Mouse (Mus musculus) stomach, postnatal 0 days (tissue): ENCODE data around the gene Hspb9. TPM values are rescaled to one million over a fixed set of nuclear protein-coding genes. Genes with fewer than 3 reads are reported as not detected.

Source experiments
- ATAC-seq: fragments of 200-750 bp; cut with Nextera tagmentation; 2 replicates; pipeline ENCODE4 v1.8.0; 2017; ENCODE audit not compliant: low FRiP score, low TSS enrichment
- DNase-seq: peaks from one replicate; pipeline ENCODE4 v3.0.0-alpha.2; 2016; ENCODE audit warnings: low spot score
- H3K27ac ChIP-seq: fragments of 300-500 bp; sonication (generic); replicated peaks from 2 replicates; pipeline ENCODE4 v1.5.1; 2014; ENCODE audit warnings: mild to moderate bottlenecking, control low read depth
- H3K27me3 ChIP-seq: fragments of 300-500 bp; sonication (generic); 2 replicates; pipeline ENCODE4 v1.6.1; 2014; ENCODE audit warnings: low read length; ENCODE audit not compliant: control insufficient read depth, insufficient read depth
- H3K36me3 ChIP-seq: fragments of 300-500 bp; sonication (generic); 2 replicates; pipeline ENCODE4 v1.6.1; 2014; ENCODE audit warnings: low read length, mixed read lengths; ENCODE audit not compliant: control insufficient read depth, insufficient read depth
- H3K4me1 ChIP-seq: fragments of 300-500 bp; sonication (generic); replicated peaks from 2 replicates; pipeline ENCODE4 v1.6.1; 2014; ENCODE audit warnings: antibody characterized with exemption; ENCODE audit not compliant: control insufficient read depth, insufficient read depth
- H3K4me2 ChIP-seq: fragments of 300-500 bp; sonication (generic); replicated peaks from 2 replicates; pipeline ENCODE4 v1.6.1; 2014; ENCODE audit warnings: low read depth, mild to moderate bottlenecking, control low read depth, moderate library complexity
- H3K4me3 ChIP-seq: fragments of 300-500 bp; sonication (generic); 2 replicates; pipeline ENCODE4 v1.5.1; 2014; ENCODE audit warnings: low read depth, low read length, control low read depth
- H3K9ac ChIP-seq: fragments of 300-500 bp; sonication (generic); 2 replicates; pipeline ENCODE4 v1.6.1; 2014; ENCODE audit warnings: mild to moderate bottlenecking, low read length, control low read depth, mixed read lengths
- H3K9me3 ChIP-seq: fragments of 300-500 bp; sonication (generic); 2 replicates; pipeline ENCODE4 v1.6.1; 2016; ENCODE audit warnings: low read length; ENCODE audit not compliant: control insufficient read depth
- CTCF ChIP-seq: IDR thresholded peaks from 2 replicates; pipeline ENCODE4 v1.5.1; 2016; ENCODE audit warnings: antibody characterized with exemption, low read depth, mild to moderate bottlenecking, moderate library complexity
- EP300 ChIP-seq: optimal IDR thresholded peaks from 2 replicates; pipeline ENCODE3; 2016; ENCODE audit warnings: antibody characterized with exemption
- WGBS: fragments of 180-500 bp; shearing (Covaris S2); extraction: QIAGEN DNeasy Blood & Tissue Kit; methylation state at CpG from one replicate; pipeline ENCODE4 v1.1.7; 2014; 5-methylcytosine and 5-hydroxymethylcytosine counted together
- polyA plus RNA-seq: library from polyadenylated mRNA; unstranded; fragments of >200 nt; fragmentation: Nextera tagmentation; extraction: Ambion mirVana; gene quantifications from 2 replicates; pipeline ENCODE4 v1.2.1, GENCODE M21; 2015

Hspb9 gene
- polyA plus RNA-seq, 1 experiment from 2014 or later = 0.13 TPM

DNA sequence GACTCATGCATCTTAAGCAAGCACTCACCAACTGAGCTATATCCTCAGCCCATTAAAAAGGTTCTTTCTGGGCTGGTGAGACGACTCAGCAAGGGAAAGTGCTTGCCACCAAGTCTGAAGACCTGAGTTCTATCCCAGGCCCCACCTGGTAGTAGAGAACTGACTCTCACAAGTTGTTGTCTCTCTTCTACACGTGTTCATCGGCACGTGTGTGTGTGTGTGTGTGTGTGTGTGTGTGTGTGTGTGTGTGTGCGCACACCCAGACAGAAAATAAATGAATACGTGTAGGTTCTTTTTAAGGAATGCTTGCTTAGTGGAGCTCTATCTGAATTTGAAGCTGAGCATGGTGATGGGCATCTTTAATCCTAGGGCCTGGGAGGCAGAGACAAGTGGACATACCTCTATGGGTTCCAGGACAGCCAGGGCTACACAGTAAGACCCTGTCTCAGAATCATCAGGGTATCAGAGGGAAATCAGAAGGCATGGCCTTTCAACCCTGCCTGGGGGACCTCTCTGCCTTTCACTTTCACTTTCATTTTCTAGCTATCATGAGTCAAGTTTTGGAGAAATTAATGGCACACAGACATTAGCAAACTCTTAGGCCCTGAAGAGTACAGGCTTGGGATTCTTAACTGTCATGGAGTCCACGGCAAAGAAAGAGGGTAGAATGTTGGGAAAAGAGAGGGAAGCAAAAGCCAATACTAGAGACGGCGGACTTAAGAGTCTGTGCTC lies 21.6 kb downstream of the Hspb9 start:
- H3K36me3 ChIP-seq = no peaks in the 10 kb centered on the region
- WGBS = 82% methylated on average over 9 of the region's 9 CpGs
- ATAC-seq = no peak
- no peak overlapping the region for H3K27ac ChIP-seq
- DNase-seq = no peak
- 0 out of 2 replicates have a peak, but pooled peaks cover 6% of the 10 kb centered on the region for H3K4me1 ChIP-seq
- no peak for TF ChIP-seq CTCF
- TF ChIP-seq EP300 = no peak
- H3K27me3 ChIP-seq = no peaks in the 10 kb centered on the region
- H3K4me3 ChIP-seq = no peak overlapping the region
- 0 out of 2 replicates have a peak overlapping the region, but pooled peaks have one; percentile 27 for H3K9ac ChIP-seq
- H3K9me3 ChIP-seq = no peaks in the 10 kb centered on the region
- H3K4me2 ChIP-seq = peak overlapping the region; percentile 34

DNA sequence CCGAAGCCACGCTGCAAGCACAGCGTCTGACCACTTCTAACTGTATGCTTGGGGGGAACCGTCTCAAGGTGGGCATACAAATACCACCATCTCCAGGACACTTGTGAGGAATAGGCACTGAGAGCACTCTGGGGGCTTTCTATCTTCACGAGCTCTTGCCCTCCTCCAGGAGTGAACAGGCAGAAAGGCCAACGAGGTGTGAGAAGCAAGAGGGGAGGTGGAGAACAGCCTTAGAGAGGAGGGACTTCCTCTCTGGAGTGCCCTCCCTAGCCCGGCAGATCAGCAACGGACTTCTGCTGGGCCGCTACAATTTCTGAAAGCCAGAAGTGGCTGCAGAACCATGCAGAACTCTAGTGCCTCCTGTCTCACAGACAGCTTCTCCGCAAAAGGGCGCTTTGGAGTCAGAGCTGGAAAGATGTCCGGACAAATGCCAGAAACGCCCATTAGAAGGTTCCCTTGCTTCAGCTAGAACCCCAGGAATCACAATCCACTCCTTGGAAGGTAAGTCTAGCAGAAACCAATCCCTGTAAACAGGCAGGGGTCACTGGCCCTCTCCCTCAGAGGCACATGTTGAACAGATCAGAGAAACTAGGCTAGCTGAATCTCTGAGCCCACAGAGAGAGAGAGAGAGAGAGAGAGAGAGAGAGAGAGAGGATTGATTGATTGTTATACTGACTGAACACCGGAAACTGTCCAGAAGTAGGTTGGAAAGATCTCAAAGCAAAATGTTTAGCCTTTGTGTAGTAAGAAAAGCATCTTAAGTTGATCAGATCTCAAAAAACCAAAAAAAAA lies 22.5 kb downstream of the Hspb9 start:
- ATAC-seq = no peak
- Histone ChIP-seq H3K9ac (0 out of 2 replicates have a peak overlapping the region, but pooled peaks have one; percentile 27), H3K9me3 (no peaks in the 10 kb centered on the region), H3K4me3 (peak overlapping the region; percentile 8; the same call in 1 of the 2 replicates), H3K36me3 (no peaks in the 10 kb centered on the region), H3K27ac (0 out of 2 replicates have a peak overlapping the region, but pooled peaks have one; percentile 40), H3K4me2 (peak overlapping the region; percentile 34), H3K4me1 (0 out of 2 replicates have a peak, but pooled peaks cover 6% of the 10 kb centered on the region), H3K27me3 (no peaks in the 10 kb centered on the region)
- no peak for TF ChIP-seq EP300
- no peak for TF ChIP-seq CTCF
- no peak for DNase-seq
- 71% methylated on average over 14 of the region's 14 CpGs for whole genome bisulfite sequencing

DNA sequence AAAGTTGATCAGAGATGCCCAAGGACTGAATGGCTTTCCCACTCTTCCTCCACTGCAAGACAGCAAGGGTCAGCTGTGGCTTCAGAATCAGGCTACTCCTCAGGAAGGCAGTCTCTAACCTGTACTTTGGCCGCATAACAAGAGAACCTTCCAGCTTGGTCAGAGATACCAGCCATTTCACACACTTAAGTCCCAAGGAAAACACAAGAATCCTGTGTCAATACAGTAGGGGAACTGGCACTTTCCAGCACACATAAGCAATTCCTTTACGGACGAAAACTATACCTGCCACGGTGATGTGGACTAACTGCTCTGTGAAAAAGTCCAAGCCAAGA lies 23.1 kb downstream of the Hspb9 start:
- no peaks in the 10 kb centered on the region for H3K27me3 ChIP-seq
- H3K4me1 ChIP-seq = 0 out of 2 replicates have a peak, but pooled peaks cover 6% of the 10 kb centered on the region
- ATAC-seq = no peak
- H3K4me2 ChIP-seq = peak overlapping the region; percentile 78
- peak overlapping the region; percentile 98 for H3K9ac ChIP-seq
- no peaks in the 10 kb centered on the region for H3K36me3 ChIP-seq
- TF ChIP-seq EP300 = no peak
- no peak for TF ChIP-seq CTCF
- no peak for DNase-seq
- 39% methylated on average over 4 of the region's 4 CpGs for WGBS
- no peak overlapping the region for H3K27ac ChIP-seq
- H3K4me3 ChIP-seq = peak overlapping the region; percentile 98
- no peaks in the 10 kb centered on the region for H3K9me3 ChIP-seq

DNA sequence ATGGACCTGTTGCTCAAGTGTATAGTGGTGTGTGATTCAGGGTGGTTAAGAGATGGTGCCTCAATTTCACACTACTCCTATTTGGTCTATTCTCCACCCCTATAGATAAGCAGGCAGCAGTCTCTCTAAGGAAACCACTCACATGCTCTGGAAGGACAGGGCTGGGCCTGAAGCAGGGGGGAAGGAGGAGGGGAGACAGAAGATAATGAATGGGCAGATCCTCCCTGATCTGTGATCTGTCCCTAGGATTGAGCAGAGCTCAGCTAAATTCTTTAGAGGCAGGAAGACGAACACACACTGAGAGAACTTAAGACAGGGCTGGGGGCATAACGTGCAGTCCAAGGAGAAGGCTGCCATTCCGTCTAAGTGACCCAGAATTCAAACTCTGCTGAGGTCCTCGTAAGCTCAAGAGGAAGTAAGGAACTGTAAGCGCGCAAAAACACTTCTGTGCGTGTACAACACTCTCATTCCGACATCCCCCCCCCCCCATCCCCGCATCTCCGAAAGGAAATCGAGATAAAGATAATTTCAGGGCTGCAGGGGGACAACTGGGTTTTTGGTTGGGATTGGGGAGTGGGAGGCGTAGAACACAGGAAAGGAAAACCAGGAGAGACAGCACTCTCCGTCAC lies 23.6 kb downstream of the Hspb9 start:
- H3K9me3 ChIP-seq = no peaks in the 10 kb centered on the region
- H3K9ac ChIP-seq = peak overlapping the region; percentile 98
- DNase-seq = no peak
- WGBS = under 1% methylated on average over 13 of the region's 13 CpGs
- TF ChIP-seq CTCF (no peak), EP300 (no peak)
- no peaks in the 10 kb centered on the region for H3K27me3 ChIP-seq
- H3K4me3 ChIP-seq = peak overlapping the region; percentile 98
- no peaks in the 10 kb centered on the region for H3K36me3 ChIP-seq
- peak overlapping the region; percentile 78 for H3K4me2 ChIP-seq
- no peak for ATAC-seq
- H3K4me1 ChIP-seq = 0 out of 2 replicates have a peak, but pooled peaks cover 6% of the 10 kb centered on the region
- peak overlapping the region; percentile 91 for H3K27ac ChIP-seq

DNA sequence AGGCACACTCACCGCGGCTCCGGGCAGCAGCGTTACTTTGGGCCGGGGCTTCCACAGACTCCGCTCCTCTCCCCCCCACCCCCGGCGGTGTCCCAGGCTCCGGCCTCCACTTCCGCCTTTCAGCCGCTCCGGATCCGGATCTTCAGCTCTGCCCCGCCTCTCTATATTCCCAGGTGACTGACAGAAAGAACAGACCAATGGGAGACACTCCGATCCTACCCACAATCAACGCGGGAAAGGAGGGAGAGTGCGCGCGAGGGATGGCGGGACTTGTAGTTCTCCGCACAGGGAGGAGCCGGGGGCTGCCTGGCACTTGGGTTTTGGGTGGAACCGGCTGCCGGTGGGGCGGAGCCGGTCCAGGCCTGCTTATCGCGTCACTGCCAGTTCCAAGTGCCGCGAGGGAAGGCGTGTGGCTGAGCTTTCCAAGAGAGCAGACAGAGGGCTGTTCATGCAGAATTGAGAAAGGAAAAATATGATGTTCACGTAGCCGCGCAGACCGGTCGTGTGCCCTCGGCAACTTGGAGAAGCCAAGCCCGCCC lies 24.5 kb downstream of the Hspb9 start, which contains the start of gene Rab5c:
Gene Rab5c (minus strand): TSS at position 150 of the 539 bp plus-strand sequence.
- H3K4me1 ChIP-seq = 0 out of 2 replicates have a peak, but pooled peaks cover 6% of the 10 kb centered on the region
- H3K36me3 ChIP-seq = no peaks in the 10 kb centered on the region
- peak within 1 kb of the TSS; percentile 98 for H3K4me3 ChIP-seq
- peak within 1 kb of the TSS; percentile 78 for H3K4me2 ChIP-seq
- DNase-seq = peak; percentile 100
- peak within 1 kb of the TSS; percentile 91 for H3K27ac ChIP-seq
- H3K27me3 ChIP-seq = no peaks in the 10 kb centered on the region
- H3K9me3 ChIP-seq = no peaks in the 10 kb centered on the region
- WGBS = under 1% methylated on average over 38 of the region's 39 CpGs
- H3K9ac ChIP-seq = peak within 1 kb of the TSS; percentile 98
- ATAC-seq = peak; percentile 100
- TF ChIP-seq CTCF = peak; percentile 39; the same call in 1 of the 2 replicates
- TF ChIP-seq EP300 = no peak
